Mouse (Mus musculus): ENCODE measurements at regions not wholly inside any gene's neighbourhood (a gene's known extent, or its start where the extent isn't known, plus 50 kb on each side); places are given as distances from the start of the nearest gene placed in this dataset.

DNA sequence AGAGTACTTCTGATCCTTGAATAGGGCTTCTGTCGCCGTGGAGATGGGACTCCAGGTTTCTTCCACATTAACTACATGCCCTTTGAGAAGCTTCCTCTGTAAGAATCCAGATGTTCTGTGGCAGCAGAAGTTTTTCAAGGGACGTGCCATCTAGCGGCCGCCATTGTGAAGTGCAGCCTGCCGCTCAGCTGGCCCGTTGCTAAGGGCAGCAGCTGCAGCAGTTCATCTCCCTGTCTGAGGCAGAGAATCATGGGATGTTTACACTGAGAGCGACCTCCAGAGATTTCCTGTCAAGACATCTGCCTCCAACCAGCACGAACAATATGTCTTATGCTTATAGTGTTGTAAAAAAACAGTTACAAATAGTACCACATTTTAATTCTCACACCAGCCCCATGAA lies 395.0 kb upstream of the Plxna2 start:
- TF ChIP-seq POLR2A (IDR thresholded peaks at IDR 0.05; ENCODE audit: borderline replicate concordance, control insufficient read depth, low read depth, low read length): no peak
- peak; percentile 48; the same call in 1 of the 2 replicates for TF ChIP-seq CTCF (IDR thresholded peaks at IDR 0.05; ENCODE audit: control insufficient read depth, insufficient read depth, low read length)
